Comparison of ENCODE assay signal across 10 mouse cellular contexts in genomic region chr1:169238671-169239090, GRCm38 (mm10).
DNase-seq lines count a peak whose midpoint lies in the region; ATAC-seq lines count a peak whose summit lies in the region.
"Had no signal": no experiment of that assay in that cellular context is flagged by ENCODE, and none has a peak within 500 bp of the region (broad histone marks: within the 10 kb centered on the region; RNA-seq: fewer than 3 reads in every experiment).

No protein-coding gene starts in this region.

- 30% methylated on average over 16 of the region's 16 CpGs for WGBS in hindbrain, embryonic 13.5 days
- WGBS in limb, embryonic 12.5 days: 4% methylated on average over 16 of the region's 16 CpGs
- 53% methylated on average over 16 of the region's 16 CpGs for WGBS in midbrain, embryonic 13.5 days

- H3K36me3 ChIP-seq in hindbrain, embryonic 13.5 days: no peaks in the 10 kb centered on the region
- no peaks in the 10 kb centered on the region for H3K36me3 ChIP-seq in limb, embryonic 12.5 days
- no peaks in the 10 kb centered on the region for H3K36me3 ChIP-seq in midbrain, embryonic 13.5 days

- H3K4me2 ChIP-seq in hindbrain, embryonic 13.5 days: 0 out of 2 replicates have a peak overlapping the region, but pooled peaks have one; percentile 18
- H3K4me2 ChIP-seq in limb, embryonic 12.5 days: peak overlapping the region; percentile 54
- no peak overlapping the region for H3K4me2 ChIP-seq in midbrain, embryonic 13.5 days (replicated peaks)

- no peak overlapping the region for H3K9ac ChIP-seq in hindbrain, embryonic 13.5 days
- H3K9ac ChIP-seq in limb, embryonic 12.5 days (replicated peaks): no peak overlapping the region
- no peak overlapping the region for H3K9ac ChIP-seq in midbrain, embryonic 13.5 days (replicated peaks)

- H3K27ac ChIP-seq in hindbrain, embryonic 13.5 days: no peak overlapping the region
- H3K27ac ChIP-seq in limb, embryonic 12.5 days: peak overlapping the region; percentile 13; the same call in 1 of the 2 replicates
- no peak overlapping the region for H3K27ac ChIP-seq in midbrain, embryonic 13.5 days
- H3K27ac ChIP-seq: macrophage had no signal

- no peak overlapping the region for H3K4me3 ChIP-seq in hindbrain, embryonic 13.5 days
- peak overlapping the region; percentile 18; the same call in 1 of the 2 replicates for H3K4me3 ChIP-seq in limb, embryonic 12.5 days (replicated peaks)
- H3K4me3 ChIP-seq in midbrain, embryonic 13.5 days (replicated peaks): no peak overlapping the region

- ATAC-seq in hindbrain, embryonic 13.5 days (ENCODE audit: low FRiP score): no peak
- ATAC-seq in limb, embryonic 12.5 days (ENCODE audit: insufficient number of reproducible peaks, insufficient read depth, low FRiP score, low TSS enrichment, low read depth): no peak; the same call in 1 of the 2 replicates
- ATAC-seq in midbrain, embryonic 13.5 days: no peak

- intact Hi-C loops in left cerebral cortex, postnatal 36 days (cut with DNase I): no loop called here

- DNase-seq in heart, adult 11 months: peak; percentile 83
- DNase-seq in heart, postnatal 4 days: no peak
- DNase-seq in adrenal gland, adult 2 months: peak; percentile 72
- DNase-seq in cerebellum, adult 8-10 months: no peak
- DNase-seq in left cerebral cortex, postnatal 36 days (ENCODE audit: low spot score in 2 of 2): no peak
- DNase-seq: thymus, postnatal 25 days had no signal

- H3K4me1 ChIP-seq in hindbrain, embryonic 13.5 days (replicated peaks): peaks cover 12% of the 10 kb centered on the region
- peaks cover 23% of the 10 kb centered on the region for H3K4me1 ChIP-seq in limb, embryonic 12.5 days (replicated peaks)
- peaks cover 7% of the 10 kb centered on the region for H3K4me1 ChIP-seq in midbrain, embryonic 13.5 days (replicated peaks)

- H3K9me3 ChIP-seq in hindbrain, embryonic 13.5 days: no peaks in the 10 kb centered on the region
- no peaks in the 10 kb centered on the region for H3K9me3 ChIP-seq in limb, embryonic 12.5 days
- no peaks in the 10 kb centered on the region for H3K9me3 ChIP-seq in midbrain, embryonic 13.5 days

- no peaks in the 10 kb centered on the region for H3K27me3 ChIP-seq in hindbrain, embryonic 13.5 days
- peaks cover 8% of the 10 kb centered on the region; the same call in 1 of the 2 replicates for H3K27me3 ChIP-seq in limb, embryonic 12.5 days
- no peaks in the 10 kb centered on the region for H3K27me3 ChIP-seq in midbrain, embryonic 13.5 days

Comparison
In these comparisons a context has a peak if more than half of its experiments do, and no peak if none do; other contexts are left out.
1. DNase-seq: peak in heart, adult 11 months (single experiment) and adrenal gland, adult 2 months (single experiment); none in heart, postnatal 4 days (single experiment), cerebellum, adult 8-10 months (single experiment) and left cerebral cortex, postnatal 36 days (0 of 2).